In genomic region chr9:109038901-109039364, GRCm38 (mm10) we compare ENCODE assay signal across 8 mouse cellular contexts. TPM values are rescaled to one million over a fixed set of nuclear protein-coding genes. Genes with fewer than 3 reads are reported as not detected.
DNase-seq lines count a peak whose midpoint lies in the region; ATAC-seq and TF ChIP-seq lines count a peak whose summit lies in the region.

No protein-coding gene starts in this region.

- peak; percentile 51 for ATAC-seq in lung, embryonic 16.5 days (ENCODE audit: low read depth)
- ATAC-seq in stomach, embryonic 14.5 days (ENCODE audit: insufficient number of reproducible peaks, insufficient read depth, low FRiP score, low read depth) = peak; percentile 26; the same call in 1 of the 2 replicates

- TF ChIP-seq CTCF in cortical plate, adult 2 months (IDR thresholded peaks at IDR 0.05; ENCODE audit: extremely low read depth, insufficient read depth, low read length) = no peak

- H3K36me3 ChIP-seq in lung, embryonic 16.5 days (ENCODE audit: control insufficient read depth, insufficient read depth, low read length) = 0 out of 2 replicates have a peak, but pooled peaks cover 2% of the 10 kb centered on the region
- H3K36me3 ChIP-seq in stomach, embryonic 14.5 days (ENCODE audit: control insufficient read depth, insufficient read depth, low read length) = no peaks in the 10 kb centered on the region

- H3K4me2 ChIP-seq in lung, embryonic 16.5 days (ENCODE audit: low read depth, low read length) = peak overlapping the region; percentile 69
- peak overlapping the region; percentile 75 for H3K4me2 ChIP-seq in stomach, embryonic 14.5 days (replicated peaks; ENCODE audit: low read depth, low read length)

- no peaks in the 10 kb centered on the region for H3K9me3 ChIP-seq in lung, embryonic 16.5 days (ENCODE audit: control insufficient read depth, low read length)
- H3K9me3 ChIP-seq in stomach, embryonic 14.5 days (ENCODE audit: control insufficient read depth, low read depth, low read length) = no peaks in the 10 kb centered on the region

- no peaks in the 10 kb centered on the region for H3K4me1 ChIP-seq in cortical plate, adult 2 months (ENCODE audit: control insufficient read depth, insufficient read depth, low read length)
- H3K4me1 ChIP-seq in lung, embryonic 16.5 days (replicated peaks; ENCODE audit: control insufficient read depth, insufficient read depth, low read length) = peaks cover 30% of the 10 kb centered on the region
- peaks cover 14% of the 10 kb centered on the region; the same call in 1 of the 2 replicates for H3K4me1 ChIP-seq in stomach, embryonic 14.5 days (ENCODE audit: control insufficient read depth, insufficient read depth, low read length)

- H3K27ac ChIP-seq in cortical plate, adult 2 months (ENCODE audit: insufficient read depth, low read length) = 0 out of 2 replicates have a peak overlapping the region, but pooled peaks have one; percentile 68
- peak overlapping the region; percentile 74 for H3K27ac ChIP-seq in lung, embryonic 16.5 days (ENCODE audit: low read length)
- peak overlapping the region; percentile 74 for H3K27ac ChIP-seq in stomach, embryonic 14.5 days (ENCODE audit: low read length)

- DNase-seq in urinary bladder, adult 18-20 months (ENCODE audit: low spot score in 2 of 2) = peak; percentile 49 to 59
- no peak for DNase-seq in urinary bladder, postnatal 10 days (ENCODE audit: low spot score)
- DNase-seq in heart, adult 8-10 months (ENCODE audit: low spot score) = peak; percentile 84
- peak; percentile 66 for DNase-seq in kidney, adult 18-20 months
- DNase-seq in thymus, postnatal 10 days (ENCODE audit: low spot score in 2 of 2) = no peak

- no peak for TF ChIP-seq POLR2A in cortical plate, adult 2 months (IDR thresholded peaks at IDR 0.05; ENCODE audit: extremely low read depth, insufficient read depth, low read length)

- peak overlapping the region; percentile 45 for H3K4me3 ChIP-seq in cortical plate, adult 2 months (ENCODE audit: insufficient read depth, low read length)
- peak overlapping the region; percentile 79 for H3K4me3 ChIP-seq in lung, embryonic 16.5 days (ENCODE audit: low read length)
- H3K4me3 ChIP-seq in stomach, embryonic 14.5 days (ENCODE audit: low read depth, low read length) = peak overlapping the region; percentile 76

- WGBS in lung, embryonic 16.5 days = 13% methylated on average over 8 of the region's 8 CpGs
- WGBS in stomach, embryonic 14.5 days = 20% methylated on average over 8 of the region's 8 CpGs

- H3K9ac ChIP-seq in lung, embryonic 16.5 days (ENCODE audit: low read length) = peak overlapping the region; percentile 86
- peak overlapping the region; percentile 51 for H3K9ac ChIP-seq in stomach, embryonic 14.5 days (replicated peaks; ENCODE audit: low read depth, low read length)

- no peaks in the 10 kb centered on the region for H3K27me3 ChIP-seq in lung, embryonic 16.5 days (ENCODE audit: control insufficient read depth, insufficient read depth, low read depth, low read length)
- H3K27me3 ChIP-seq in stomach, embryonic 14.5 days (ENCODE audit: control insufficient read depth, insufficient read depth, low read length) = no peaks in the 10 kb centered on the region

RNA-seq across cellular contexts. Expression of gene Shisa5, which starts 0.6 kb away (rescaled TPM):
- 123 and 125 TPM in 2 replicates for polyA plus RNA-seq in cortical plate, adult 2 months (2012; rRNA removed)
- 10 to 100 TPM; 30.1 to 36.9 (median 33.7) TPM for total RNA-seq in heart, adult 8-10 months (2022)
- 120 and 126 TPM in 2 replicates for polyA plus RNA-seq in lung, embryonic 16.5 days (2015; fragmentation: Nextera tagmentation; extraction: Ambion mirVana)
- polyA plus RNA-seq in stomach, embryonic 14.5 days (2014; fragmentation: Nextera tagmentation; extraction: Ambion mirVana) = 75.0 and 84.4 TPM in 2 replicates

RNA-seq across cellular contexts. Expression of gene Trex1, which starts 20.6 kb away (rescaled TPM):
- polyA plus RNA-seq in cortical plate, adult 2 months (2012; rRNA removed) = 32.4 and 34.2 TPM in 2 replicates
- 10 to 100 TPM; 16.3 to 19.2 (median 17.6) TPM for total RNA-seq in heart, adult 8-10 months (2022)
- polyA plus RNA-seq in lung, embryonic 16.5 days (2015; fragmentation: Nextera tagmentation; extraction: Ambion mirVana) = 12.1 and 13.2 TPM in 2 replicates
- 11.6 and 12.2 TPM in 2 replicates for polyA plus RNA-seq in stomach, embryonic 14.5 days (2014; fragmentation: Nextera tagmentation; extraction: Ambion mirVana)

RNA-seq across cellular contexts. Expression of gene Atrip, which starts 35.0 kb away (rescaled TPM):
- 36.4 and 37.1 TPM in 2 replicates for polyA plus RNA-seq in cortical plate, adult 2 months (2012; rRNA removed)
- total RNA-seq in heart, adult 8-10 months (2022) = 1 to 10 TPM; 8.1 to 9.4 (median 8.5) TPM
- 22.8 and 24.7 TPM in 2 replicates for polyA plus RNA-seq in lung, embryonic 16.5 days (2015; fragmentation: Nextera tagmentation; extraction: Ambion mirVana)
- polyA plus RNA-seq in stomach, embryonic 14.5 days (2014; fragmentation: Nextera tagmentation; extraction: Ambion mirVana) = 27.2 and 29.3 TPM in 2 replicates

RNA-seq across cellular contexts. Expression of gene Ccdc51, which starts 43.4 kb away (rescaled TPM):
- polyA plus RNA-seq in cortical plate, adult 2 months (2012; rRNA removed) = 6.2 and 6.3 TPM in 2 replicates
- total RNA-seq in heart, adult 8-10 months (2022) = 10 to 100 TPM; 10.5 to 13.4 (median 12.7) TPM
- 11.2 and 13.1 TPM in 2 replicates for polyA plus RNA-seq in lung, embryonic 16.5 days (2015; fragmentation: Nextera tagmentation; extraction: Ambion mirVana)
- polyA plus RNA-seq in stomach, embryonic 14.5 days (2014; fragmentation: Nextera tagmentation; extraction: Ambion mirVana) = 12.9 and 13.1 TPM in 2 replicates

RNA-seq across cellular contexts. Expression of gene Tma7, which starts 43.5 kb away (rescaled TPM):
- polyA plus RNA-seq in cortical plate, adult 2 months (2012; rRNA removed) = 206 and 214 TPM in 2 replicates
- total RNA-seq in heart, adult 8-10 months (2022) = 100 to 1,000 TPM; 220 to 257 (median 236) TPM
- polyA plus RNA-seq in lung, embryonic 16.5 days (2015; fragmentation: Nextera tagmentation; extraction: Ambion mirVana) = 524 and 545 TPM in 2 replicates
- 633 and 676 TPM in 2 replicates for polyA plus RNA-seq in stomach, embryonic 14.5 days (2014; fragmentation: Nextera tagmentation; extraction: Ambion mirVana)

Comparison
In these comparisons a context has a peak if more than half of its experiments do, and no peak if none do; other contexts are left out.
1. DNase-seq: peak in urinary bladder, adult 18-20 months (2 of 2), heart, adult 8-10 months (single experiment) and kidney, adult 18-20 months (single experiment); none in urinary bladder, postnatal 10 days (single experiment) and thymus, postnatal 10 days (0 of 2).
2. Peak in every context shown above with its lines, with median percentiles within 50 percentile points of each other: H3K27ac ChIP-seq and H3K4me3 ChIP-seq.